Mouse (Mus musculus) layer of hippocampus, adult 8-10 months (tissue): ENCODE measurements around the gene Efhb. TPM values are rescaled to one million over a fixed set of nuclear protein-coding genes. Genes with fewer than 3 reads are reported as not detected.

Experiments
- DNase-seq, 2 experiments: peaks; one replicate each; pipeline ENCODE4 v3.0.0; 2022; ENCODE audit warnings: low spot score in 2 of 2
- total RNA-seq, 4 experiments: library from RNA; stranded (reverse); gene quantifications; 2 replicates each; pipeline ENCODE4 v1.2.4; 2022

Gene Efhb
- total RNA-seq, result under 1 TPM; 0.28 to 0.83 (median 0.57) TPM

- DNase-seq, result peak; percentile 34 to 51
Measured at GRCm38 (mm10) chr17:53462603-53463495, at the start of gene Efhb. TSS of gene Efhb (minus strand) at chr17:53463321.

GRCm38 (mm10) chr17:53512311-53512951 lies 49.3 kb upstream of the Efhb start:
- DNase-seq, result peak in 1 of 2 experiments; percentile 13

GRCm38 (mm10) chr17:53502966-53503365 lies 39.8 kb upstream of the Efhb start:
- no peak for DNase-seq

GRCm38 (mm10) chr17:53489007-53489378 lies 25.9 kb upstream of the Efhb start:
- no peak for DNase-seq

GRCm38 (mm10) chr17:53488291-53489006 lies 25.3 kb upstream of the Efhb start:
- DNase-seq, result no peak

GRCm38 (mm10) chr17:53480433-53480832 lies 17.3 kb upstream of the Efhb start:
- no peak for DNase-seq

- peak; percentile 50 to 62 for DNase-seq
Measured at GRCm38 (mm10) chr17:53479604-53480041, 16.5 kb upstream of the Efhb start.

- DNase-seq, result peak; percentile 98 to 99
Measured at GRCm38 (mm10) chr17:53478858-53479603, 15.9 kb upstream of the Efhb start, which contains the start of gene Rab5a. TSS of gene Rab5a (plus strand) at chr17:53479234.

- no peak for DNase-seq
Measured at GRCm38 (mm10) chr17:53478066-53478857, 15.1 kb upstream of the Efhb start.

- DNase-seq, result no peak
Measured at GRCm38 (mm10) chr17:53468697-53469096, 5.6 kb upstream of the Efhb start.

GRCm38 (mm10) chr17:53465569-53465968 lies 2.4 kb upstream of the Efhb start:
- no peak for DNase-seq

- no peak for DNase-seq
Measured at GRCm38 (mm10) chr17:53463496-53463840, 347 bp upstream of the Efhb start.

GRCm38 (mm10) chr17:53456742-53457141 lies 6.4 kb downstream of the Efhb start:
- DNase-seq, result no peak

GRCm38 (mm10) chr17:53456152-53456551 lies 7.0 kb downstream of the Efhb start:
- DNase-seq, result no peak

- peak; percentile 5 to 52 for DNase-seq
Measured at GRCm38 (mm10) chr17:53402689-53403306, 60.3 kb downstream of the Efhb start.

GRCm38 (mm10) chr17:53393201-53393600 lies 69.9 kb downstream of the Efhb start:
- no peak for DNase-seq

- peak in 1 of 2 experiments; percentile 13 for DNase-seq
Measured at GRCm38 (mm10) chr17:53389507-53389906, 73.6 kb downstream of the Efhb start.

- no peak for DNase-seq
Measured at GRCm38 (mm10) chr17:53387581-53388473, 75.3 kb downstream of the Efhb start.

- DNase-seq, result no peak
Measured at GRCm38 (mm10) chr17:53386863-53387262, 76.3 kb downstream of the Efhb start.
